Mouse (Mus musculus) cerebellum, adult 11-12 months (tissue): ENCODE measurements around the gene Gm10697.
"Not testable (repeated sequence)": the region's sequence is repeated elsewhere in the genome, so short reads cannot be mapped to it uniquely, and the experiment has no call there.

Source experiments
- DNase-seq: peaks from one replicate; pipeline ENCODE4 v3.0.0; 2022

Gm10697 gene

DNA sequence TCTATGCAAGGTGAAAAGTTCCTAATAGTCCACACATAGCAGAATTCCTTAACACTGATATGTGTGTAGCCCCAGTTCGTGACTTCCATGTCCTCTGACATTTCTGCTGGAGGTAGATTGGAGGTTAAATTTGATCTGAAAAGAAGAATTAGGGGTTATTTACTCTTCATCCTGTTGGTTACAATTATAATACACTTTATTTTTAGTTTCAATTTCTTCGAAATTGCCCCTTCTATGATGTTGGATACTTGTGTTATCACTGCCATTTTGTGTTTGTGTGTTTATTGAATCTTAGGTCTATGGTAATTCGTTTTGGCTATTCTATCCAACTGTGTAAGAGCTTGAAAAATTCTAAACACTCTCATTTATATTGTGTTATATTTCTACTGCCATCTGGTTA is at the start of gene Gm10697:
Gene Gm10697, minus strand, starts transcription at position 101 of the 400 bp plus-strand sequence.
- not testable (repeated sequence) for DNase-seq

DNA sequence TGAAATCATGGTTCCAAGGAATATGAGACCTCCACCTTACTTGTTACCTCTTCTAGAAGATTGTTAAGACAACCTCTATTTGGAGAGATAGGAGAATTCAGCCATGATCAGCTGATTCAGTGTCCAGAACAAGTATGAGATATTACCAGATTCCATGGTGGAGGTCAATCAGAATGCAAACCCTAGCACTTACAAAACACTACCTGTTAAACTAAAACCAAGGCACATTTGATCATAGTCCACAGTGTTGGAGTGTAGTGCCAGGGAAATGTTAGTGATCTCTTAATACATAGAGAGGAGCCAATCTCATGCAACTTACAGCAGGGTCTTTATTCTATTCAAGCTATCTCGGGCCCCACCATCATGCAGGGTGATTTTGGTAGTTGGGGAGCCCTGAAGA is 42.6 kb upstream of the Gm10697 start:
- not testable (repeated sequence) for DNase-seq

DNA sequence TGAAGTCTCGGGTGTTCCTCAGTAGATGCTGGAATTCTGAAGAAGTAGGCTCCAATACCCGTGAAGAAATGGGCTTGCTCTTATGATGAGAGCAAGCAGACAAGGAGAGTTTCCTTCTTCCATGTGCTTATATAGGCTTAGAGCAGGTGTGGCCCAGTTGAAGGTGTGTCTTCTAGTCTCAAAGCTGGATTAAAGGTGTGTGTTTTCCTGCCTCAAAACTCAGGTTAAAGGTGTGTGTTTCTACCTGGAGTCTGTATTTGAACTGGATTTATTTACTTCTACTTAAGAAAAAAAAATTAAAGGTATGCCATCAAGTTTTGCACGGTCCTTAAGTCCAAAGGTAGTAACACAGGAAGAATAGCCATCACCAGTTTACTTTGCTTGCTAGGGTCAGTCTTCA is 17.7 kb downstream of the Gm10697 start, which contains the start of gene Gm9125:
Gene Gm9125, minus strand, starts transcription at position 101 of the 400 bp plus-strand sequence.
- DNase-seq: not testable (repeated sequence)

DNA sequence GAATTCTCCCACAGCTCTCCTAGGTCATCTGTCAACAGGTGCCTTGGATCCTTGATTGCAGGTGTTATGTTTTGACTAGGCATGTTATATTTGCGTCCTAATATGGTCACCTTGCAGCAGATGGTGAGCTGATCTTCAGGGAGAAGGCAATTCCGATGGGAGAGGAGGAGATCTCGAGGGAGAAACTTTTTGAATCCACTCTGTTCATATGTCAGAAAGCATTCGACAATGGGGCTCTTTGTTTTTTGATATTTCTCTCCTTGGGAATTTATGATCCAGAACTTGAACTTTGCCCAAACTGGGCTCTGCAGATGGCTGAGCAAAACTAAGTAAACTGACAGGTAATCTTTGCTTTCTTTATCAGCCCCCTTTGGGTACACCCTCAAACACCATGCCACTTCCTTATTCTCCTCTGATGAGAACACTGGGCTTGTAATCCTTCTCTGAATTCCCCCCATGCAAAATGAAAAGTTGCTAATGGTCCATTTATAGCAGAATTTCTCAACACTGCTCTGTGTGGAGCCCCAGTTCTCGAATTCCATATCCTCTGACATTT is 22.8 kb downstream of the Gm10697 start:
- not testable (repeated sequence) for DNase-seq

DNA sequence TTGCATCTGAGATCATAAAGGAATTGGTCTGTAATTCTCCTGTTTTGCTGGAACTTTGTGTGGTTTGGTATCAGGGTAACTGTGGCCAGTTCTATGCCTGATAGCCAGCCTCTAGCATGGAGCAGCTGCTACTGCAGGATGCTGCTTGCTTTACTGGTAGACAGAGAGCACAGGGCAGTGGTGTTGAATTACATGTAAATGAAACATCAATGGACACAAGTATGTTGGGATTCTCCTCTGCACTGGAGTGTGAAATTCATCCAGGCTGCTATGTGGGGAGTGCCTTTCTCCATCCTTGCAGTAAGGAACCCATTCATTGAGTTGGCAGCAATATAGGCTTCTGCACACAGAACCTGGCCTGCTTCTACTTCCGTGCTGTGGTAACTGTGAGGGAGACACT is 34.2 kb downstream of the Gm10697 start:
- not testable (repeated sequence) for DNase-seq

DNA sequence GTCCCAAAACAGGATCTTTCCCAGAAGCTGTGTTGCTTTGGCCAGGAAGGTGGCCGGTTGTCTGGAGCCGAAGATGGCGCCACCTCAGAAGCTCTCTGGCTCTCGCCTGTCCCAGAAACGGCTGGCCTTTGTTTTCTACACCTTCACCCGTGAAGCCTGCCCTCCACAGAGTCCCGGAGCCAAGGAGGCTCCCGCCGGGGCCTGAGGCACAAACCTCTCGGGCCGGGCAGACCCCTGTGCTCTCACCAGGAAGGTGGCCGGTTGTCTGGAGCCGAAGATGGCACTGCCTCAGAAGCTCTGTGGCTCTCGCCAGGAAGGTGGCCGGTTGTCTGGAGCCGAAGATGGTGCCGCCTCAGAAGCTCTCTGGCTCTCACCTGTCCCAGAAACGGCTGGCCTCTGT is 38.0 kb downstream of the Gm10697 start:
- DNase-seq: not testable (repeated sequence)
